In genomic region chr9:96800131-96800825, GRCm38 (mm10) we compare ENCODE assay signal across 11 mouse cellular contexts. TPM values are rescaled to one million over a fixed set of nuclear protein-coding genes. Genes with fewer than 3 reads are reported as not detected.
DNase-seq lines count a peak whose midpoint lies in the region; ATAC-seq lines count a peak whose summit lies in the region.
"Had no signal": no experiment of that assay in that cellular context is flagged by ENCODE, and none has a peak within 500 bp of the region (broad histone marks: within the 10 kb centered on the region; RNA-seq: fewer than 3 reads in every experiment).

No protein-coding gene starts in this region.

- H3K27me3 ChIP-seq in kidney, embryonic 14.5 days (ENCODE audit: control insufficient read depth, insufficient read depth, low read length), result no peaks in the 10 kb centered on the region
- H3K27me3 ChIP-seq: embryonic facial prominence, embryonic 12.5 days; heart, embryonic 15.5 days had no signal

- no peaks in the 10 kb centered on the region for H3K9me3 ChIP-seq in kidney, embryonic 14.5 days (ENCODE audit: control insufficient read depth, low read length)
- H3K9me3 ChIP-seq: embryonic facial prominence, embryonic 12.5 days; heart, embryonic 15.5 days had no signal

- DNase-seq in kidney, adult 8-10 months, result no peak
- peak; percentile 20 to 24 for DNase-seq in B cell, adult 2 months
- peak; percentile 69 for DNase-seq in NIH3T3 (ENCODE audit: low read depth)
- DNase-seq in urinary bladder, postnatal 25 days (ENCODE audit: low spot score), result no peak
- DNase-seq in gastrocnemius, adult 18-20 months (ENCODE audit: low spot score), result no peak
- no peak for DNase-seq in left cerebral cortex, postnatal 36 days (ENCODE audit: low spot score in 2 of 2)
- DNase-seq: adrenal gland, adult 8-10 months had no signal

- WGBS in kidney, embryonic 14.5 days, result 24% methylated on average over 5 of the region's 5 CpGs

- no peak overlapping the region for H3K4me3 ChIP-seq in kidney, embryonic 14.5 days (ENCODE audit: low read length)
- H3K4me3 ChIP-seq: embryonic facial prominence, embryonic 12.5 days; heart, embryonic 15.5 days had no signal

- no peak overlapping the region for H3K9ac ChIP-seq in kidney, embryonic 14.5 days (ENCODE audit: low read depth, low read length)
- H3K9ac ChIP-seq: embryonic facial prominence, embryonic 12.5 days; heart, embryonic 15.5 days had no signal

- no peak overlapping the region for H3K27ac ChIP-seq in kidney, embryonic 14.5 days (ENCODE audit: low read depth, low read length)
- H3K27ac ChIP-seq: embryonic facial prominence, embryonic 12.5 days; heart, embryonic 15.5 days had no signal

- intact Hi-C loops in left cerebral cortex, postnatal 36 days (cut with DNase I), result no loop called here

- peaks cover 2% of the 10 kb centered on the region; the same call in 1 of the 2 replicates for H3K4me1 ChIP-seq in kidney, embryonic 14.5 days (ENCODE audit: control insufficient read depth, insufficient read depth, low read length)

- H3K36me3 ChIP-seq in kidney, embryonic 14.5 days (ENCODE audit: control insufficient read depth, insufficient read depth, low read length), result no peaks in the 10 kb centered on the region
- H3K36me3 ChIP-seq: embryonic facial prominence, embryonic 12.5 days; heart, embryonic 15.5 days had no signal

- H3K4me2 ChIP-seq in kidney, embryonic 14.5 days (replicated peaks; ENCODE audit: low read depth, low read length), result no peak overlapping the region
- H3K4me2 ChIP-seq: embryonic facial prominence, embryonic 12.5 days; heart, embryonic 15.5 days had no signal

- 0 out of 2 replicates have a peak, but pooled peaks have one; percentile 34 for ATAC-seq in kidney, embryonic 14.5 days (ENCODE audit: low FRiP score, low TSS enrichment)
- ATAC-seq in hematopoietic stem cell, adult 5-6 weeks (replicated peaks in 1 of 2; ENCODE audit: insufficient read depth in 1 of 2, low FRiP score in 2 of 2, low TSS enrichment in 1 of 2, low read depth in 1 of 2, poor library complexity in 2 of 2, severe bottlenecking in 2 of 2), result peak; percentile 55 to 57

RNA-seq across cellular contexts. Expression of gene Zbtb38, which starts 47.6 kb away (rescaled TPM):
- 15.6 and 20.5 TPM in 2 replicates for polyA plus RNA-seq in kidney, embryonic 14.5 days (2014; fragmentation: Nextera tagmentation; extraction: Ambion mirVana)
- 50.5 and 62.1 TPM in 2 replicates for total RNA-seq in hematopoietic stem cell, adult 5-6 weeks (2017)
- total RNA-seq in gastrocnemius, adult 18-20 months (2021), result 10 to 100 TPM; 35.0 to 35.9 TPM
- 10 to 100 TPM; 55.4 to 66.0 TPM for total RNA-seq in left cerebral cortex, postnatal 36 days (2021)

Comparison
In these comparisons a context has a peak if more than half of its experiments do, and no peak if none do; other contexts are left out.
1. DNase-seq: peak in B cell, adult 2 months (2 of 2) and NIH3T3 (single experiment); none in kidney, adult 8-10 months (0 of 2), urinary bladder, postnatal 25 days (single experiment), gastrocnemius, adult 18-20 months (single experiment) and left cerebral cortex, postnatal 36 days (0 of 2).